Mouse (Mus musculus) midbrain, embryonic 13.5 days (tissue): ENCODE results near the gene Ccdc149. TPM values are rescaled to one million over a fixed set of nuclear protein-coding genes. Genes with fewer than 3 reads are reported as not detected.

Experiments
- ATAC-seq: fragments of 200-750 bp; cut with Nextera tagmentation; 2 replicates; pipeline ENCODE4 v1.8.0; 2017; ENCODE audit warnings: mild to moderate bottlenecking, moderate TSS enrichment, moderate library complexity
- H3K27ac ChIP-seq: fragments of 300-500 bp; sonication (generic); 2 replicates; pipeline ENCODE4 v1.5.1; 2015; ENCODE audit warnings: inconsistent platforms, mild to moderate bottlenecking, moderate library complexity
- H3K27me3 ChIP-seq: fragments of 300-500 bp; sonication (generic); 2 replicates; pipeline ENCODE4 v1.6.1; 2015; ENCODE audit warnings: mild to moderate bottlenecking, inconsistent platforms
- H3K36me3 ChIP-seq: fragments of 300-500 bp; sonication (generic); 2 replicates; pipeline ENCODE4 v1.6.1; 2015; ENCODE audit warnings: mild to moderate bottlenecking, inconsistent platforms
- H3K4me1 ChIP-seq: fragments of 300-500 bp; sonication (generic); replicated peaks from 2 replicates; pipeline ENCODE4 v1.6.1; 2015; ENCODE audit warnings: inconsistent platforms
- H3K4me2 ChIP-seq: fragments of 300-500 bp; sonication (generic); replicated peaks from 2 replicates; pipeline ENCODE4 v1.6.1; 2015; ENCODE audit warnings: moderate library complexity, mild to moderate bottlenecking, inconsistent platforms
- H3K4me3 ChIP-seq: fragments of 300-500 bp; sonication (generic); replicated peaks from 2 replicates; pipeline ENCODE4 v1.5.1; 2015; ENCODE audit warnings: mild to moderate bottlenecking, inconsistent platforms
- H3K9ac ChIP-seq: fragments of 300-500 bp; sonication (generic); replicated peaks from 2 replicates; pipeline ENCODE4 v1.6.1; 2015; ENCODE audit warnings: mild to moderate bottlenecking, inconsistent platforms
- H3K9me3 ChIP-seq: fragments of 300-500 bp; sonication (generic); 2 replicates; pipeline ENCODE4 v1.6.1; 2016; ENCODE audit warnings: mild to moderate bottlenecking, inconsistent platforms
- WGBS: fragments of 180-500 bp; shearing (Covaris S2); methylation state at CpG from one replicate; pipeline ENCODE4 v1.1.7; 2015; 5-methylcytosine and 5-hydroxymethylcytosine counted together
- polyA plus RNA-seq: library from polyadenylated mRNA; unstranded; fragments of >200 nt; fragmentation: Nextera tagmentation; extraction: Ambion mirVana; gene quantifications from 2 replicates; pipeline ENCODE4 v1.2.1, GENCODE M21; 2015

Ccdc149 gene
- polyA plus RNA-seq, 1 experiment from 2014 or later = 9.7 TPM

DNA sequence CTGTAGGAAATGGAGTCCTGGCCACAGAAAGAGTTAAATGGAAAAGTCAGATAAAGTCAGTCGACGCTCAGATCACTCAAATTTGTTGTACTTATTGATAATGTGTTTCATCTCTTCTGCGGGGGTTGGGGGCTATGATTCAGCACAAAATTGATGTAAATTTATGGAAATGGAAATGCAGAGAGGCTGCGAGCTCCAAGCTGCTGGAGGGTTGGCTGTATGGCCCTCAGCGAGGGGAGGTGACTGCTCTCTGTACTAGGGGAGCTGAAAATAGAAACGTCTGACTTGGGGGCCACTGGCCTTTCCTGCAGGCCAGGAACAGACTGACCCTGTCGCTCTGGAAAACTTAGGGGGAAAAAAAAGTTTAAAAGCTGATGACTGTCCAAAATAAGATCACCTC, 5.5 kb upstream of the Ccdc149 start:
- Histone ChIP-seq H3K27ac (peak overlapping the region; percentile 71), H3K4me3 (peak overlapping the region; percentile 43)

DNA sequence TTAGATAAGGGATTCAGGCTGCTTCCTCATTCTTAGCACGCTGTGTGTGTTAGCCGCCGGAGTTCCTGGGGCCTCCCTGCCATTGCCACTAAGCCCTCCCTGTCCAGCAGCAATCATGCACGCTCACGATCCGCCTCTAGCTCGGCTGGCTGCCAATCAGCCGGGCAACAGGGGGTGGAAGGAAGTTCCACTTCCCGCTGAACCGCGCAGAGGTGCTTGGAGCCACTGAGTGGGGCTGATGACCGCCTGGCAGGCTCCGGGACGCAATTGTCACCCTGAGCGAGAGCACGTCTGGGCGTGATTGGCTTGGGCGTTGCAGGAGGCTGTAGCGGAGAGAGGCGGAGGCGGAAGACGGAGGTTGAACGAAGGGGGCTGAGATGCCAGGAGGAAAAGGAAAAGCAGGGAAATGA, 5.0 kb upstream of the Ccdc149 start:
- H3K27me3 ChIP-seq = peaks cover 9% of the 10 kb centered on the region; the same call in 1 of the 2 replicates
- no peaks in the 10 kb centered on the region for H3K9me3 ChIP-seq
- WGBS = under 1% methylated on average over 23 of the region's 23 CpGs
- H3K4me1 ChIP-seq = peaks cover 20% of the 10 kb centered on the region
- H3K36me3 ChIP-seq = no peaks in the 10 kb centered on the region
- peak; percentile 95 for ATAC-seq
- H3K4me3 ChIP-seq = peak overlapping the region; percentile 43
- H3K4me2 ChIP-seq = peak overlapping the region; percentile 64
- peak overlapping the region; percentile 60 for H3K9ac ChIP-seq
- peak overlapping the region; percentile 71 for H3K27ac ChIP-seq

More for the DNA sequence above, 5.5 kb upstream of the Ccdc149 start:
- Histone ChIP-seq H3K9ac (peak overlapping the region; percentile 60), H3K27me3 (peaks cover 9% of the 10 kb centered on the region; the same call in 1 of the 2 replicates), H3K36me3 (no peaks in the 10 kb centered on the region), H3K9me3 (no peaks in the 10 kb centered on the region), H3K4me2 (peak overlapping the region; percentile 64), H3K4me1 (peaks cover 16% of the 10 kb centered on the region)
- ATAC-seq = peak; percentile 70
- WGBS = 7% methylated on average over 7 of the region's 7 CpGs

- Histone ChIP-seq H3K27ac (no peak overlapping the region), H3K4me3 (no peak overlapping the region), H3K4me2 (no peak overlapping the region), H3K9me3 (no peaks in the 10 kb centered on the region), H3K4me1 (peaks cover 27% of the 10 kb centered on the region), H3K9ac (no peak overlapping the region), H3K27me3 (peaks cover 9% of the 10 kb centered on the region; the same call in 1 of the 2 replicates), H3K36me3 (no peaks in the 10 kb centered on the region)
- ATAC-seq = no peak
- 89% methylated on average over 7 of the region's 7 CpGs for WGBS
Observed at GRCm38 (mm10) chr5:52473988-52474387, 2.7 kb upstream of the Ccdc149 start.

DNA sequence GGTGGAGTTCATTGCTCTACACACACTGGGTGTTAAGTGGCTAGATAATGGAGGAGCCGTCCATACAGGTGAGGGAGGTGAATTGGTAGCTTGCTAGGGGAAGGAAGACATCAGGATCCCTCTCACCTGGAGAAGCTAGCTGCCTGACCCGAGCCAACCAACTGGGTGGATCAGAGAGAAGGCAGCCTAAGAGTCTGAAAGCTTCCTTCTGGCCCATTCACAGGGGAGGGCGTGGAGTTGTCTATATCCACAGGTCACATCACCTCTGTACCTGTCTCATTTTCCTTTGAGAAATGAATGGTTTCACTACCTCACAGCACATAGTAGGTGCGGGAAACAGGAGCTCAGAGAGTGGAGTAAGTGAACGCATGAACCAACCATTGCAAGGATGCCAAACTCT, 770 bp downstream of the Ccdc149 start:
- Histone ChIP-seq H3K4me1 (peaks cover 11% of the 10 kb centered on the region), H3K9me3 (no peaks in the 10 kb centered on the region; the same call in 1 of the 2 replicates), H3K9ac (peak overlapping the region; percentile 92), H3K36me3 (no peaks in the 10 kb centered on the region), H3K4me2 (peak overlapping the region; percentile 79), H3K27ac (0 out of 2 replicates have a peak overlapping the region, but pooled peaks have one; percentile 87), H3K27me3 (peaks cover 9% of the 10 kb centered on the region; the same call in 1 of the 2 replicates), H3K4me3 (peak overlapping the region; percentile 73)
- peak; percentile 51; the same call in 1 of the 2 replicates for ATAC-seq
- WGBS = 53% methylated on average over 5 of the region's 5 CpGs

DNA sequence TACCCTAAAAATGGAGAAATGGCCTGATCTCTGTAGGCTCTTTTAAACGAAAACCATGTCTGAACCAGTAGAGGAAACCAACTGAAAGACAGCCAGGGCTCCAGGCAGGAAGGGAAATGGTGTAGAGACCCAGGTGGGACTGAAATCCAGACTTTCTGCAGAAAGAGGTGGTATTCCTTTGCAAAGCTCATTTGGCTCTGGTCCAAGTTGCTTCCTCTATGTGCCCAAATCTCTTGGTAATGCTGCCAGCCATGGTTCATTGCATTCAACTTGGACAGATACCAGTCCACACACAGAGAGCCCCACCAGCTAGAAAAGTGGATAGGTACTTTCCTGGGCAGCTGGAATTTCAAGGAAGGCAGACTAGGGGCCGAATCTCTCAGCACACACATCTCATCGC, 3.5 kb downstream of the Ccdc149 start:
- no peak overlapping the region for H3K9ac ChIP-seq
- 84% methylated on average over 3 of the region's 3 CpGs for WGBS
- H3K4me2 ChIP-seq = no peak overlapping the region
- peaks cover 5% of the 10 kb centered on the region for H3K9me3 ChIP-seq
- H3K27me3 ChIP-seq = 0 out of 2 replicates have a peak, but pooled peaks cover 3% of the 10 kb centered on the region
- H3K36me3 ChIP-seq = no peaks in the 10 kb centered on the region
- no peak overlapping the region for H3K27ac ChIP-seq
- peaks cover 11% of the 10 kb centered on the region for H3K4me1 ChIP-seq
- H3K4me3 ChIP-seq = no peak overlapping the region
- no peak for ATAC-seq

GRCm38 (mm10) chr5:52462447-52462846, 8.9 kb downstream of the Ccdc149 start:
- Histone ChIP-seq H3K9ac (no peak overlapping the region), H3K4me3 (no peak overlapping the region), H3K4me1 (no peaks in the 10 kb centered on the region), H3K9me3 (peaks cover 5% of the 10 kb centered on the region), H3K27me3 (no peaks in the 10 kb centered on the region), H3K36me3 (no peaks in the 10 kb centered on the region), H3K4me2 (no peak overlapping the region), H3K27ac (no peak overlapping the region)
- 77% methylated on average over 2 of the region's 2 CpGs for WGBS
- no peak for ATAC-seq

- H3K9ac ChIP-seq = no peak overlapping the region
- no peaks in the 10 kb centered on the region for H3K36me3 ChIP-seq
- H3K27ac ChIP-seq = no peak overlapping the region
- 79% methylated on average over 6 of the region's 6 CpGs for WGBS
- H3K4me1 ChIP-seq = no peaks in the 10 kb centered on the region
- no peaks in the 10 kb centered on the region for H3K27me3 ChIP-seq
- H3K9me3 ChIP-seq = peaks cover 5% of the 10 kb centered on the region
- H3K4me2 ChIP-seq = no peak overlapping the region
- no peak overlapping the region for H3K4me3 ChIP-seq
- ATAC-seq = no peak
Observed at GRCm38 (mm10) chr5:52461434-52462124, 9.7 kb downstream of the Ccdc149 start.

GRCm38 (mm10) chr5:52459308-52459707, 12.0 kb downstream of the Ccdc149 start:
- Histone ChIP-seq H3K4me2 (no peak overlapping the region), H3K4me1 (no peaks in the 10 kb centered on the region), H3K9me3 (no peaks in the 10 kb centered on the region), H3K9ac (no peak overlapping the region), H3K27ac (no peak overlapping the region), H3K27me3 (no peaks in the 10 kb centered on the region), H3K4me3 (no peak overlapping the region), H3K36me3 (no peaks in the 10 kb centered on the region)
- 95% methylated on average over 4 of the region's 4 CpGs for WGBS
- ATAC-seq = no peak

DNA sequence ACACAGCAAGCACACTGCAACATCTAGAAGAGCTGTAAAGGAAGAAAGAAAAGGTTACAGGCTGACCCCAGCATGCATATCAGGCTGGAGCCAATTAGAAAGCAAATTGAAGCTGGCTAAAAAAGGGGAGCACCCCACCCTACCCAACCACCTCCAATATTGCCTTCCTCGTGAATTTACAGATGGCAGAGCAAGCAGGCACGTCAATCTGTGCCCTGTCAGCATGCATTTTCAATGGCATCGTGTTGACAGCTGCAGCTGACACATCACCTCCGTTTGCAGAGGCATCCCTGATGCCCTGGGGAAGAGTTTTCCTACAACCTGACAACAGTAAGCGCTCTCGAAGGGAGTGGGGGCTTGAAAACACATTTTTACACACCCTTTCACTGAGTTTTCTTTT, 14.2 kb downstream of the Ccdc149 start:
- WGBS = 71% methylated on average over 6 of the region's 6 CpGs
- Histone ChIP-seq H3K4me1 (no peaks in the 10 kb centered on the region), H3K4me2 (no peak overlapping the region), H3K36me3 (no peaks in the 10 kb centered on the region), H3K27me3 (no peaks in the 10 kb centered on the region), H3K27ac (no peak overlapping the region), H3K4me3 (no peak overlapping the region), H3K9me3 (no peaks in the 10 kb centered on the region), H3K9ac (no peak overlapping the region)
- ATAC-seq = no peak

GRCm38 (mm10) chr5:52450821-52451220, 20.5 kb downstream of the Ccdc149 start:
- Histone ChIP-seq H3K4me2 (no peak overlapping the region), H3K27ac (no peak overlapping the region), H3K9me3 (no peaks in the 10 kb centered on the region), H3K9ac (no peak overlapping the region), H3K36me3 (no peaks in the 10 kb centered on the region), H3K4me1 (no peaks in the 10 kb centered on the region; the same call in 1 of the 2 replicates), H3K4me3 (no peak overlapping the region), H3K27me3 (no peaks in the 10 kb centered on the region)
- WGBS = 78% methylated on average over 9 of the region's 9 CpGs
- 0 out of 2 replicates have a peak, but pooled peaks have one; percentile 37 for ATAC-seq

GRCm38 (mm10) chr5:52449187-52449586, 22.1 kb downstream of the Ccdc149 start:
- Histone ChIP-seq H3K27me3 (no peaks in the 10 kb centered on the region), H3K27ac (no peak overlapping the region), H3K9ac (no peak overlapping the region), H3K4me1 (no peaks in the 10 kb centered on the region; the same call in 1 of the 2 replicates), H3K9me3 (no peaks in the 10 kb centered on the region), H3K4me2 (no peak overlapping the region), H3K36me3 (no peaks in the 10 kb centered on the region), H3K4me3 (no peak overlapping the region)
- 70% methylated on average over 8 of the region's 8 CpGs for WGBS
- peak; percentile 18; the same call in 1 of the 2 replicates for ATAC-seq

DNA sequence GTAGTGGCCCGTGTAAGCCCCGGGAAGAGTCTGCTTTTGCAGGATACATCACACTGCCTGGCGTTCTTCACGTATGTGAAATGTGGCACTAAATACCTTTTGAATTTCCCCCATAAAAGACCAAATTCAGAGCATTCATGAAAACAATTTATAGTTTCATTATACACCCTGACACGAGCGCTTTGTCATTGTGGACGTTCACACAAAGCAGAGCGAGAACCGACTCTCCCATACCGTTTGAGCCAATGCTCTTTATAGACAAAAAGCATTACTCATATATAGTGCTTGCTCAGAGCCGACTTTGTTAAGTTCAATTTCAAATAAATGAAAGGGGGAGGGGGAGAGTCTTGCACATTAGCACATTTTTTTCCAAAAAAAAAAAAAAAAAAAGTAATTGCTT, 31.0 kb downstream of the Ccdc149 start:
- no peak for ATAC-seq
- H3K4me2 ChIP-seq = no peak overlapping the region
- 75% methylated on average over 11 of the region's 11 CpGs for WGBS
- H3K27me3 ChIP-seq = no peaks in the 10 kb centered on the region
- H3K36me3 ChIP-seq = 0 out of 2 replicates have a peak, but pooled peaks cover 3% of the 10 kb centered on the region
- no peak overlapping the region for H3K27ac ChIP-seq
- no peak overlapping the region for H3K4me3 ChIP-seq
- no peak overlapping the region for H3K9ac ChIP-seq
- H3K4me1 ChIP-seq = no peaks in the 10 kb centered on the region
- peaks cover 12% of the 10 kb centered on the region; the same call in 1 of the 2 replicates for H3K9me3 ChIP-seq
